Mouse (Mus musculus): ENCODE measurements around the gene Fgfr2. TPM values are rescaled to one million over a fixed set of nuclear protein-coding genes. Genes with fewer than 3 reads are reported as not detected.

Gene Fgfr2
- polyA plus RNA-seq, 1 experiment from 2014 or later: 93.4 TPM

DNA sequence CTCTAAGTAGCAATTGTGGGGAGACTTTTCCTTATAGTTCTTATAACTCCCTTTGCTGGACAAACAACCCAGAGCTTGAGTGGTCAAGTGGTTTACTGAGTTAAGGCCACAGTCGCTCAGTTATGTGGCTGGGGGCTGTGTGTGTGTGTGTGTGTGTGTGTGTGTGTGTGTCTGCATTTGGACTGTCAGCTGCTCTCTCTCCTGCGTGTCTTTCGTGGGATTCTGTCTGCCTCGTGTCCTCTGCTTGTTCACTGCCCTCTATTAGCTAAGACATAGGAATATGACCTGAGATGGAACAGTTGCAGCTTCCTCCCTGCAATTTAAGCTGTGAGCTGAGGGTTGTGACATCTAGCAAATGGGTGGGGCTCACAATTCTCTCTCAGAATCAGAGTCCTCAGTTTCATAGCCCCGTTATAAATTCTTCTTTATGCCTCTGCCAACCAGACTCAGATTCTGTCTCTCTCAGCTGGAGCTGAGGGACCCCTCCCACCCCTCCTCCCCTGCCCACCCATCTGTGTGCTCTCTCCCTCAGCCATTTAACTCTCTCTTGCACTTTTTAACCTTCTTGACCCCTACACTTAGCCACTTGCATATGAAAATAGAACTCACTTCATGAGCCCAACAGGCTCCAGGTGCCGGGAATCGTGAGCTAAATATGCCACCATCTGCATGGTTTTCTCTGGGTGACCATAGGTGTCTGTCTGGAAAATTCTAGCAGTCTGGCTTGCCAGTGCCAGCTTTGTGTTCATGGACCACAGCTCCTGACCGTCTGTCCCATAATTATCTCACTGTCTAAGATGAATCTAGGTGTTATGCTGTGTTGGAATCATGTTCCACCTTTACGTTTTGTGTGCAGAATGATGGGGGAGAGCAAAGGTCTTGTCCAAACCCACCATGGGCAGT lies 2413.5 kb downstream of the Fgfr2 start:
- WGBS: 45% methylated on average over 9 of the region's 9 CpGs
- H3K4me1 ChIP-seq (ENCODE audit: control insufficient read depth, insufficient read depth, low read length): peaks cover 22% of the 10 kb centered on the region; the same call in 1 of the 2 replicates
- H3K27ac ChIP-seq (ENCODE audit: low read length): peak overlapping the region; percentile 57
- no peaks in the 10 kb centered on the region for H3K36me3 ChIP-seq (ENCODE audit: control insufficient read depth, insufficient read depth, low read length)
- H3K4me3 ChIP-seq (replicated peaks; ENCODE audit: low read length): no peak overlapping the region
- no peaks in the 10 kb centered on the region for H3K9me3 ChIP-seq (replicated peaks; ENCODE audit: control insufficient read depth, low read length)
- peak overlapping the region; percentile 20; the same call in 1 of the 2 replicates for H3K4me2 ChIP-seq (ENCODE audit: low read depth, low read length)
- no peaks in the 10 kb centered on the region for H3K27me3 ChIP-seq (ENCODE audit: control insufficient read depth, insufficient read depth, low read length)
- peak; percentile 29; the same call in 1 of the 2 replicates for ATAC-seq (ENCODE audit: insufficient read depth, low FRiP score)
- no peak overlapping the region for H3K9ac ChIP-seq (ENCODE audit: low read length)

- no peak overlapping the region for H3K9ac ChIP-seq (ENCODE audit: low read length)
- H3K9me3 ChIP-seq (replicated peaks; ENCODE audit: control insufficient read depth, low read length): no peaks in the 10 kb centered on the region
- H3K27me3 ChIP-seq (ENCODE audit: control insufficient read depth, insufficient read depth, low read length): no peaks in the 10 kb centered on the region
- H3K4me2 ChIP-seq (ENCODE audit: low read depth, low read length): peak overlapping the region; percentile 20
- H3K4me1 ChIP-seq (ENCODE audit: control insufficient read depth, insufficient read depth, low read length): peaks cover 22% of the 10 kb centered on the region; the same call in 1 of the 2 replicates
- peak overlapping the region; percentile 57 for H3K27ac ChIP-seq (ENCODE audit: low read length)
- 20% methylated on average over 9 of the region's 9 CpGs for WGBS
- ATAC-seq (ENCODE audit: insufficient read depth, low FRiP score): peak; percentile 57; the same call in 1 of the 2 replicates
- no peak overlapping the region for H3K4me3 ChIP-seq (replicated peaks; ENCODE audit: low read length)
- no peaks in the 10 kb centered on the region for H3K36me3 ChIP-seq (ENCODE audit: control insufficient read depth, insufficient read depth, low read length)
These were observed 2414.2 kb downstream of the Fgfr2 start for GRCm38 (mm10) chr7:130708940-130709339.

GRCm38 (mm10) chr7:130705230-130705629 lies 2417.9 kb downstream of the Fgfr2 start:
- Histone ChIP-seq H3K4me1 (ENCODE audit: control insufficient read depth, insufficient read depth, low read length) (peaks cover 22% of the 10 kb centered on the region; the same call in 1 of the 2 replicates), H3K36me3 (ENCODE audit: control insufficient read depth, insufficient read depth, low read length) (no peaks in the 10 kb centered on the region), H3K9ac (ENCODE audit: low read length) (no peak overlapping the region), H3K27me3 (ENCODE audit: control insufficient read depth, insufficient read depth, low read length) (no peaks in the 10 kb centered on the region), H3K9me3 (replicated peaks; ENCODE audit: control insufficient read depth, low read length) (no peaks in the 10 kb centered on the region), H3K4me3 (replicated peaks; ENCODE audit: low read length) (no peak overlapping the region), H3K4me2 (ENCODE audit: low read depth, low read length) (no peak overlapping the region), H3K27ac (ENCODE audit: low read length) (no peak overlapping the region)
- no peak for ATAC-seq (ENCODE audit: insufficient read depth, low FRiP score)
- WGBS: 81% methylated on average over 2 of the region's 2 CpGs

GRCm38 (mm10) chr7:130701336-130701735 lies 2421.8 kb downstream of the Fgfr2 start:
- Histone ChIP-seq H3K27ac (ENCODE audit: low read length) (no peak overlapping the region), H3K4me3 (replicated peaks; ENCODE audit: low read length) (no peak overlapping the region), H3K4me1 (ENCODE audit: control insufficient read depth, insufficient read depth, low read length) (peaks cover 11% of the 10 kb centered on the region; the same call in 1 of the 2 replicates), H3K4me2 (ENCODE audit: low read depth, low read length) (no peak overlapping the region), H3K36me3 (ENCODE audit: control insufficient read depth, insufficient read depth, low read length) (no peaks in the 10 kb centered on the region), H3K9me3 (replicated peaks; ENCODE audit: control insufficient read depth, low read length) (no peaks in the 10 kb centered on the region), H3K9ac (ENCODE audit: low read length) (no peak overlapping the region), H3K27me3 (ENCODE audit: control insufficient read depth, insufficient read depth, low read length) (no peaks in the 10 kb centered on the region)
- whole genome bisulfite sequencing: 67% methylated on average over 1 of the region's 1 CpGs
- no peak for ATAC-seq (ENCODE audit: insufficient read depth, low FRiP score)

DNA sequence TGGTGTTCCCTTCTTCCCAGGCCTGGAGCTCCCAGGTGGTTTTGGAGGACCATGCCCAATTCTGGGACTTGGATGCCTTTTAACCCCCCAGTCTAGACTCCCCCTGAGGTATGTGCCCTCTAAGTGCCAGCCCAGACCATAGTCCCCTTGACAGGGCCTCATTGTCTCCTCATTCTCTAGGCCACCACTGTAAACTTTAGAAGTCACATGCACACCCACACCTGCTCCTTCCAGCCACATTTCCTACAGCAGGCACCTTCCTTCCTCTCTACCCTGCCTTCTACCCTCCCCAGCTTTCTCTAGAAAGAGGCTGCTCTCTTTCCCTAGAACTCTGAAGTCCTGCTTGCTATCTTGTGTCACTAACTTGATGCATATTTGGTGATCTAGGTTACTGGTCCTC lies 2424.7 kb downstream of the Fgfr2 start:
- Histone ChIP-seq H3K4me2 (ENCODE audit: low read depth, low read length) (no peak overlapping the region), H3K4me3 (replicated peaks; ENCODE audit: low read length) (no peak overlapping the region), H3K36me3 (ENCODE audit: control insufficient read depth, insufficient read depth, low read length) (no peaks in the 10 kb centered on the region), H3K9ac (ENCODE audit: low read length) (no peak overlapping the region), H3K4me1 (ENCODE audit: control insufficient read depth, insufficient read depth, low read length) (peaks cover 20% of the 10 kb centered on the region), H3K27me3 (ENCODE audit: control insufficient read depth, insufficient read depth, low read length) (no peaks in the 10 kb centered on the region), H3K27ac (ENCODE audit: low read length) (no peak overlapping the region), H3K9me3 (replicated peaks; ENCODE audit: control insufficient read depth, low read length) (no peaks in the 10 kb centered on the region)
- ATAC-seq (ENCODE audit: insufficient read depth, low FRiP score): no peak

GRCm38 (mm10) chr7:130696347-130697234 lies 2426.6 kb downstream of the Fgfr2 start:
- H3K9me3 ChIP-seq (replicated peaks; ENCODE audit: control insufficient read depth, low read length): no peaks in the 10 kb centered on the region
- H3K27me3 ChIP-seq (ENCODE audit: control insufficient read depth, insufficient read depth, low read length): no peaks in the 10 kb centered on the region
- WGBS: 77% methylated on average over 16 of the region's 16 CpGs
- H3K36me3 ChIP-seq (ENCODE audit: control insufficient read depth, insufficient read depth, low read length): no peaks in the 10 kb centered on the region
- peaks cover 34% of the 10 kb centered on the region for H3K4me1 ChIP-seq (ENCODE audit: control insufficient read depth, insufficient read depth, low read length)
- no peak overlapping the region for H3K4me3 ChIP-seq (replicated peaks; ENCODE audit: low read length)
- H3K27ac ChIP-seq (ENCODE audit: low read length): no peak overlapping the region
- ATAC-seq (ENCODE audit: insufficient read depth, low FRiP score): no peak
- no peak overlapping the region for H3K4me2 ChIP-seq (ENCODE audit: low read depth, low read length)
- no peak overlapping the region for H3K9ac ChIP-seq (ENCODE audit: low read length)

DNA sequence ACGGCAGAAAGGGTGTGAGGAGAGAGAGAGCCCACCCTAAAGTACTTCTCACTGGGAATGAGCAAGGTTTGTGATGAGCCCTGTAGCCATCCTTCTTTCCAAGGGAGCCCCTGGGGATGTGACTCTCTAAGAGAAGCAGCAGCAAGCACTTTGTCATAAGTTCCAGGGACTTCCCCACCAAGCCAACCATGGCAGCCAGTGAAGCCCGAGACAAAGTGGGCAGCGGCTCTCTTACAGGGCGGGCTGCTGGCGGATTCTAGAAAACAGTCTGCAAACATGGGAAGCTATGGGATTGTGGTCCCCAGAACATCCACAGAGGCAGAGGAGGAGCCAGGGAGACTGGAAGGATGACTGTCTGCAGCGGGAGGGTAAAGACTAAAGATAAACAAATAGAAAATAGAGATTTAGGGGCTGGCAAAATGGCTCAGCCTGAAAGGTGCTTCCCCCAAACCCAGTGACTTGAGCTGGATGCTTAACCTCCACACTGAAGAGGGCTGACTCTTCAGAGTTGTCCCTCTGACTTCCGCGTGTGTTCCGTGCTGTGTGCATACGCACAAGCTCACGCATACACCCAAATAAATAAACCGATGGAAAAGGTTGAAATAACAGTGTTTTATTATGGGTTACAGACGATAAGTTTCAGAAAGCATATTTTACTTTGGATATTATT lies 2427.3 kb downstream of the Fgfr2 start:
- Histone ChIP-seq H3K9me3 (replicated peaks; ENCODE audit: control insufficient read depth, low read length) (no peaks in the 10 kb centered on the region), H3K36me3 (ENCODE audit: control insufficient read depth, insufficient read depth, low read length) (no peaks in the 10 kb centered on the region), H3K4me3 (replicated peaks; ENCODE audit: low read length) (no peak overlapping the region), H3K4me2 (ENCODE audit: low read depth, low read length) (no peak overlapping the region), H3K27me3 (ENCODE audit: control insufficient read depth, insufficient read depth, low read length) (no peaks in the 10 kb centered on the region), H3K4me1 (ENCODE audit: control insufficient read depth, insufficient read depth, low read length) (peaks cover 37% of the 10 kb centered on the region), H3K9ac (ENCODE audit: low read length) (no peak overlapping the region), H3K27ac (ENCODE audit: low read length) (no peak overlapping the region)
- ATAC-seq (ENCODE audit: insufficient read depth, low FRiP score): no peak
- WGBS: 68% methylated on average over 13 of the region's 13 CpGs

GRCm38 (mm10) chr7:130693800-130694193 lies 2429.4 kb downstream of the Fgfr2 start:
- no peak for ATAC-seq (ENCODE audit: insufficient read depth, low FRiP score)
- Histone ChIP-seq H3K27me3 (ENCODE audit: control insufficient read depth, insufficient read depth, low read length) (no peaks in the 10 kb centered on the region), H3K4me2 (ENCODE audit: low read depth, low read length) (peak overlapping the region; percentile 84), H3K4me3 (replicated peaks; ENCODE audit: low read length) (peak overlapping the region; percentile 63), H3K9me3 (replicated peaks; ENCODE audit: control insufficient read depth, low read length) (no peaks in the 10 kb centered on the region), H3K27ac (ENCODE audit: low read length) (peak overlapping the region; percentile 94; the same call in 1 of the 2 replicates), H3K36me3 (ENCODE audit: control insufficient read depth, insufficient read depth, low read length) (no peaks in the 10 kb centered on the region), H3K9ac (ENCODE audit: low read length) (peak overlapping the region; percentile 88), H3K4me1 (ENCODE audit: control insufficient read depth, insufficient read depth, low read length) (peaks cover 37% of the 10 kb centered on the region)
- WGBS: 26% methylated on average over 11 of the region's 11 CpGs

Measured in stomach, embryonic 16.5 days (tissue).